Mouse (Mus musculus) brain, embryonic 14.5 days (tissue): ENCODE results near the gene Pdilt.

Source experiments
- CTCF ChIP-seq: fragments of 200-500 bp; IDR thresholded peaks from 2 replicates; pipeline ENCODE4 v1.5.1; 2012; ENCODE audit warnings: inconsistent platforms, mild to moderate bottlenecking, moderate library complexity, borderline replicate concordance; ENCODE audit not compliant: insufficient read depth, insufficient read length; ENCODE audit errors: extremely low read depth
- POLR2A ChIP-seq: fragments of 200-500 bp; IDR thresholded peaks from 2 replicates; pipeline ENCODE4 v1.6.1; 2012; ENCODE audit warnings: mild to moderate bottlenecking, inconsistent platforms, borderline replicate concordance; ENCODE audit not compliant: poor library complexity, insufficient read depth, insufficient read length, severe bottlenecking; ENCODE audit errors: extremely low read depth

DNA sequence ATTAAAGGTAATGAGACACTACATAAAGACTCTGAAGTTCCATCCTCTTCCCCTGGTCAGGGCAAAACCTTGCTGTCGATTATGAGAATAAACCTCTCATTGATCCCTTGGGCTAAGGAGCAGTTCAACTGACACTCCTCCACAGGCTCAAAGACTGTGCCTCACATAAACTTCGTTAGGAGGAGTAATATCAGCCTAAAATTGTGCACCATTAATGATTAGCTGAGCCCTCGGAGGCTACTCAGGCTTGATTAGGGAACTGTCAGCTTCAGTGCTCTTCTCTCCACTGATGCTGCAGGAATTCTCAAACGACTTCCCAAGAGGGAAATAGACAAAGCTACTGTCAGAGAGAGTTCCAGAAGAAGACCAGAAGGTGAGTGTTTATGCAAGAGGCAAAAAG lies 38.2 kb upstream of the Pdilt start:
- TF ChIP-seq POLR2A (no peak), CTCF (no peak)
